In genomic region chr6:83273733-83274132, GRCm38 (mm10) we compare ENCODE assay signal across 16 mouse cellular contexts. TPM values are rescaled to one million over a fixed set of nuclear protein-coding genes. Genes with fewer than 3 reads are reported as not detected.
DNase-seq lines count a peak whose midpoint lies in the region; ATAC-seq lines count a peak whose summit lies in the region.
"Had no signal": no experiment of that assay in that cellular context is flagged by ENCODE, and none has a peak within 500 bp of the region (broad histone marks: within the 10 kb centered on the region; RNA-seq: fewer than 3 reads in every experiment).

No protein-coding gene starts in this region.

- H3K27me3 ChIP-seq in megakaryocyte, embryonic 14.5 days (replicated peaks) = peaks cover 85% of the 10 kb centered on the region
- H3K27me3 ChIP-seq: embryonic facial prominence, embryonic 12.5 days; limb, embryonic 12.5 days; stomach, embryonic 15.5 days had no signal

- peak; percentile 22 to 40 for DNase-seq in spleen, postnatal 36 days (ENCODE audit: low spot score in 2 of 2)
- no peak for DNase-seq in spleen, postnatal 14 days (ENCODE audit: low spot score in 2 of 2)
- peak; percentile 30 for DNase-seq in thymus, postnatal 4 days
- DNase-seq in embryo, embryonic 10 days (ENCODE audit: low spot score) = no peak
- no peak for DNase-seq in c-Kit-positive CD71-positive TER-119-positive erythroid progenitor cells, embryonic 14.5 days (ENCODE audit: low spot score)
- DNase-seq: cerebellum, adult 8-10 months; gastrocnemius, postnatal 10 days; layer of hippocampus, postnatal 36 days; right cerebral cortex, postnatal 25 days had no signal

- peak overlapping the region; percentile 64 for H3K4me3 ChIP-seq in megakaryocyte, embryonic 14.5 days (replicated peaks)
- H3K4me3 ChIP-seq: embryonic facial prominence, embryonic 12.5 days; forebrain, embryonic 13.5 days; limb, embryonic 12.5 days; stomach, embryonic 15.5 days had no signal

- peak; percentile 96 for ATAC-seq in granulocyte monocyte progenitor cell, adult 5-6 weeks (replicated peaks; ENCODE audit: poor library complexity, severe bottlenecking)
- ATAC-seq: forebrain, embryonic 13.5 days; hindbrain, embryonic 16.5 days had no signal

- peaks cover 43% of the 10 kb centered on the region for H3K4me1 ChIP-seq in megakaryocyte, embryonic 14.5 days
- H3K4me1 ChIP-seq: stomach, embryonic 15.5 days had no signal

- peaks cover 31% of the 10 kb centered on the region for H3K9me3 ChIP-seq in megakaryocyte, embryonic 14.5 days
- H3K9me3 ChIP-seq: forebrain, embryonic 13.5 days; limb, embryonic 12.5 days; stomach, embryonic 15.5 days had no signal

- no peaks in the 10 kb centered on the region for H3K36me3 ChIP-seq in megakaryocyte, embryonic 14.5 days (replicated peaks; ENCODE audit: low read length)
- H3K36me3 ChIP-seq: embryonic facial prominence, embryonic 12.5 days; limb, embryonic 12.5 days; stomach, embryonic 15.5 days had no signal

RNA-seq across cellular contexts. Expression of gene Mthfd2, which starts 52.0 kb away (rescaled TPM):
- total RNA-seq in granulocyte monocyte progenitor cell, adult 5-6 weeks (2014; fragmentation: Nextera tagmentation) = 20.8 and 48.1 TPM in 2 replicates
- 31.7 and 35.6 TPM in 2 replicates for total RNA-seq in granulocyte monocyte progenitor cell, adult 5-6 weeks (2017)
- polyA plus RNA-seq in megakaryocyte, embryonic 14.5 days (2012; ENCODE audit: insufficient read depth, low replicate concordance) = 17.8 and 30.5 TPM in 2 replicates

RNA-seq across cellular contexts. Expression of gene Mob1a, which starts 52.1 kb away (rescaled TPM):
- 75.2 and 76.6 TPM in 2 replicates for total RNA-seq in granulocyte monocyte progenitor cell, adult 5-6 weeks (2014; fragmentation: Nextera tagmentation)
- 134 and 144 TPM in 2 replicates for total RNA-seq in granulocyte monocyte progenitor cell, adult 5-6 weeks (2017)
- 20.8 and 26.9 TPM in 2 replicates for polyA plus RNA-seq in megakaryocyte, embryonic 14.5 days (2012; ENCODE audit: insufficient read depth, low replicate concordance)

RNA-seq across cellular contexts. Expression of gene Slc4a5, which starts 54.1 kb away (rescaled TPM):
- total RNA-seq in granulocyte monocyte progenitor cell, adult 5-6 weeks (2014; fragmentation: Nextera tagmentation) = not detected in 2 replicates
- total RNA-seq in granulocyte monocyte progenitor cell, adult 5-6 weeks (2017) = 0.13 TPM in 1 of 2 replicates, not detected in the other
- polyA plus RNA-seq in megakaryocyte, embryonic 14.5 days (2012; ENCODE audit: insufficient read depth, low replicate concordance) = 0.32 TPM in 1 of 2 replicates, not detected in the other

Comparison
In these comparisons a context has a peak if more than half of its experiments do, and no peak if none do; other contexts are left out.
1. DNase-seq: peak in spleen, postnatal 36 days (2 of 2) and thymus, postnatal 4 days (single experiment); none in spleen, postnatal 14 days (0 of 2), embryo, embryonic 10 days (single experiment) and c-Kit-positive CD71-positive TER-119-positive erythroid progenitor cells, embryonic 14.5 days (single experiment).